Mouse (Mus musculus): ENCODE measurements around the gene Zg16.

DNA sequence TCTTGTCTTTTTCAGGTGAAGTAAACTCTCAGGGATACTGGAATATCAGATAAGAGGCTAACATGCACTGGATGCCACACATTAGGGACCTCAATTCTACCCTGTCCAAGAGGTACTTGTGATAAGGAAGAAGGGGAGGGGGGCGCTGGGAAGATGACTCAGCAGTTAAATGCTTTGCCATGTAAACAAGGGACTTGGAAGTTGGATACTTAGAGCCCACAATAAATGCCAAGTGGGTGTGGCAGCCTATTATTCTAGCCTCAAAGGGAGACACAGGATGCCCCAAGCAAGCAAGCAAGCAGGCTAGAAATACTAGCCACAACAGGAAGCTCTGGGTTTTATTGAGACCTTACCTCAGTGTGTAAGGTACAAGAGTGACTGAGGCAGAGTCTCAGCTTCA lies 55.9 kb downstream of the Zg16 start:
- TF ChIP-seq POLR2A (IDR thresholded peaks at IDR 0.05; ENCODE audit: low read depth, low read length) (no peak), CTCF (IDR thresholded peaks at IDR 0.05; ENCODE audit: borderline replicate concordance, insufficient read depth, low read length) (no peak)
